Mouse (Mus musculus): ENCODE measurements around the gene Dync1i1. TPM values are rescaled to one million over a fixed set of nuclear protein-coding genes. Genes with fewer than 3 reads are reported as not detected.

Dync1i1 gene
- total and polyA plus RNA-seq, 3 experiments, result not detected

DNA sequence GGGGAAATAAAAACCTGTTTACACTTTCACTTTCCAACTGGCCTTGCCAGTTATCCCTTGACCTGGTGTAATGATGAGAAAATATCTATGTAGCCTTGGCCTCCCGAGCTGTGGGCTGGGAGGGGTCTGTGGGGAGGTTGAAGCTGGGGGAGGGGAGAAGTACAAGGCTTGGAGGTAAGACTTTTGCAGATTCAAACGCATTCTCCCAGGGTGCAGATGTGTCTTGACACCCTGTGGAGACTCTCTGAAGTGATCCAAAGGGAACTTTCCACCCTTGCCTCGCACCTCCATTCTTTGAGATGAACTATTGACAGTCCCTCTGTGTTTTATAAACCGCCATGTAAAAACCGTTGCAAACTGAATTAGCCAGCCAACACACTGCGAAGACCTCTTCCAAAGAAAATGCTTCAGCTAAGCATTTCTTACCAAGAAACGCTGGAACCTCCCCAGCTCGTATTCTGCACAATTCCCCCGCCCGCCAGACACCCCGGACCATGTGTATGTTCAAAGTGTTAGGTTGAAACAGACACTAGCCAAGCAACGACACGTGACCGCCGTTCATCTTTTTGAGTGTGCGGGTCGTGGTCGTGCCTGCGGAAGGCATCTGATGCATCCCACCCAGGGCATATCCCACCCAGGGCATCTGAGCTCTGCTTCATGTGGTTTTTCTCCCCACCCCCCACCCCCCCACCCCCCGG lies 133.6 kb downstream of the Dync1i1 start:
- Histone ChIP-seq H3K9me3 (replicated peaks; ENCODE audit: insufficient read depth, low read length) (no peaks in the 10 kb centered on the region), H3K9ac (ENCODE audit: control insufficient read depth, low read depth, low read length, poor library complexity, severe bottlenecking) (no peak overlapping the region), H3K4me1 (ENCODE audit: control insufficient read depth in 1 of 2, insufficient read depth in 2 of 2, low read length in 2 of 2) (no peaks in the 10 kb centered on the region), H3K27ac (ENCODE audit: control insufficient read depth, low read depth, low read length) (no peak overlapping the region), H3K36me3 (ENCODE audit: control insufficient read depth in 1 of 2, insufficient read depth in 2 of 2, low read length in 2 of 2) (no peaks in the 10 kb centered on the region; a peak in 1 of 4 replicates), H3K27me3 (ENCODE audit: control insufficient read depth in 1 of 2, insufficient read depth in 2 of 2, low read length in 2 of 2) (peaks cover 0 to 2% of the 10 kb centered on the region in 2 experiments; a peak in 1 of 4 replicates), H3K79me2 (ENCODE audit: control insufficient read depth, insufficient read depth, low read length, poor library complexity) (no peaks in the 10 kb centered on the region), H3K4me3 (ENCODE audit: control insufficient read depth in 1 of 2, insufficient read depth in 1 of 2, low read depth in 2 of 2, low read length in 2 of 2) (no peak overlapping the region)
- TF ChIP-seq JUND (IDR thresholded peaks at IDR 0.05; ENCODE audit: low read depth, low read length) (no peak), UBTF (IDR thresholded peaks at IDR 0.05; ENCODE audit: borderline replicate concordance, insufficient read depth, low read depth, low read length) (no peak), TAL1 (IDR thresholded peaks at IDR 0.05; ENCODE audit: low read length) (no peak), MYC (IDR thresholded peaks at IDR 0.05; ENCODE audit: low read depth, low read length) (no peak), E2F4 (IDR thresholded peaks at IDR 0.05; ENCODE audit: borderline replicate concordance, low read depth, low read length) (no peak)
- DNase-seq (ENCODE audit: low read depth, low spot score), result no peak

DNA sequence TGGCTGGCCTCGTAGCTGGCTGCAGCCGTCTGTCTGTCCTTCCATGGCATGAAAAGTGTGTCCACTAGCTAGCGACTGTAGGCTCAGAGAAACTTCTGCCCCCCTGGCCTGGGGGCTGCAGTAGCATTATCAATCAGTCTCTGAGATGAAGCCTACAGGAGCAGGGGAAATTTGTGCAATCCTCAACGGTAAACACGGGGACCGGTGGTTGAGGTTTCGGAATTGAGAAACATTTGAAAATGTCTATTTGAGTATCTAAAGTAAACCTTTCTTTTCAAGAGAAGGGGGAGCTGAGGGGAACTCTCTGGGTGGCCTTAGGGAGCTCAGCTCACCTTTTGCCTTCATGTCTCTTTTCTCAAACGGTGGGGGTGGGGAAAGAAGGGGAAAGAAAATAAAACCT lies 134.2 kb downstream of the Dync1i1 start:
- TF ChIP-seq BHLHE40 (IDR thresholded peaks at IDR 0.05; ENCODE audit: borderline replicate concordance, low read depth, low read length), result no peak
- no peak for TF ChIP-seq ELF1 (IDR thresholded peaks at IDR 0.05; ENCODE audit: low read depth, low read length)
- no peak for TF ChIP-seq USF1 (IDR thresholded peaks at IDR 0.05; ENCODE audit: low read depth, low read length)
- no peak for TF ChIP-seq TCF12 (IDR thresholded peaks at IDR 0.05; ENCODE audit: low read depth, low read length)
- no peak for TF ChIP-seq GABPA (IDR thresholded peaks at IDR 0.05; ENCODE audit: low read depth, low read length)
- no peak for TF ChIP-seq KAT2A (conservative IDR thresholded peaks at IDR 0.05; ENCODE audit: low read depth, low read length)
- no peak for TF ChIP-seq ZMIZ1 (IDR thresholded peaks at IDR 0.05; ENCODE audit: low read depth, low read length)
- TF ChIP-seq NRF1 (IDR thresholded peaks at IDR 0.05; ENCODE audit: insufficient read depth, low read depth, low read length, poor library complexity, severe bottlenecking), result no peak
- TF ChIP-seq MAX (IDR thresholded peaks at IDR 0.05; ENCODE audit: low read length), result no peak
- no peak for TF ChIP-seq HCFC1 (IDR thresholded peaks at IDR 0.05; ENCODE audit: low read depth, low read length)
- no peak for TF ChIP-seq POLR2A (IDR thresholded peaks at IDR 0.05; ENCODE audit: control insufficient read depth in 1 of 2, insufficient read depth in 1 of 2, low read depth in 1 of 2, low read length in 2 of 2, poor library complexity in 1 of 2)
- TF ChIP-seq CTCF (IDR thresholded peaks at IDR 0.05 in 2 of 3, conservative IDR thresholded peaks at IDR 0.05 in 1 of 3; ENCODE audit: control insufficient read depth in 1 of 3, insufficient read depth in 1 of 3, low read depth in 2 of 3, low read length in 3 of 3, poor library complexity in 1 of 3, severe bottlenecking in 1 of 3), result no peak
- Histone ChIP-seq H3K27ac (ENCODE audit: control insufficient read depth, low read depth, low read length) (no peak overlapping the region), H3K27me3 (ENCODE audit: control insufficient read depth in 1 of 2, insufficient read depth in 2 of 2, low read length in 2 of 2) (peaks cover 0 to 3% of the 10 kb centered on the region in 2 experiments; a peak in 1 of 4 replicates), H3K4me3 (ENCODE audit: control insufficient read depth in 1 of 2, insufficient read depth in 1 of 2, low read depth in 2 of 2, low read length in 2 of 2) (no peak overlapping the region), H3K9me3 (replicated peaks; ENCODE audit: insufficient read depth, low read length) (no peaks in the 10 kb centered on the region), H3K79me2 (ENCODE audit: control insufficient read depth, insufficient read depth, low read length, poor library complexity) (no peaks in the 10 kb centered on the region), H3K36me3 (ENCODE audit: control insufficient read depth in 1 of 2, insufficient read depth in 2 of 2, low read length in 2 of 2) (no peaks in the 10 kb centered on the region; a peak in 1 of 4 replicates), H3K4me1 (ENCODE audit: control insufficient read depth in 1 of 2, insufficient read depth in 2 of 2, low read length in 2 of 2) (no peaks in the 10 kb centered on the region), H3K9ac (ENCODE audit: control insufficient read depth, low read depth, low read length, poor library complexity, severe bottlenecking) (no peak overlapping the region)
- no peak for DNase-seq (ENCODE audit: low read depth, low spot score)
